Mouse (Mus musculus): ENCODE measurements at regions not wholly inside any gene's neighbourhood (a gene's known extent, or its start where the extent isn't known, plus 50 kb on each side); places are given as distances from the start of the nearest gene placed in this dataset.

DNA sequence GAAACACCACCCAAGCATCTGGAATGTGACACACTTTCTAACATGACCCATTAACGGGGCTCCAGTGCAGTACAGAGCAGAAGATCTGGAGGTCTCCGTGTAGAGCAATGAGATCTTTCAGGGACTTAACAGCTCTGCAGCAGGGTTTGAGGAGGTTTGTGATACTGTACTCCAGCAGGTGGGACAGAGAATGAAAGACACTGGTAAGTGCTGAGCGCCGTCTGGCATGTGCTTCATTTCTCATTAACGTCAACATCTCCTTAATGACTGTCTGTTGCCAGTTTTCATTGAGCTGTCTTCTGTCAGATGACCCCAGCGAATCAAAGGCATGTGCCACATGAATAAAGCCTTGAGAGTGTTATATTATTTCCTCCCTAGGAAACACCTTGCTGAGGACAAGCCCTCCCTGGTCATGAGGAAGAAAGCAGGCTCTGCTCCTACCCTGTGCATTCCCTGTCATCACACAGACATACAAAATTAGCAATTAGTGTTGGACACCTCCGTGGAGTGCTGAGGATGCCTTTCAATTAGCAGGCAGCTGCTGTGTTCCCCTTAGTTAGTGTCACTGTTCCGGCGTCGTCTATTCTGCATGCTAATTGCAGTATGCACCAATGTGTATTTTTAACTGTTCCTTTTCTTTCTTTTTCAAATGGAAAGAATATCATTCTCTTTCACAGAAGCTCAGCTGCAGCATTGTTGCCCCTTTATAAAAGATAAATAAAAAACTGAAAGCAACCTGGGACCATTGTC is 744.4 kb upstream of the Lrrc6 start:
- TF ChIP-seq POLR2A (IDR thresholded peaks at IDR 0.05; ENCODE audit: borderline replicate concordance, extremely low read depth, low read depth, low read length), result no peak
- no peak for TF ChIP-seq CTCF (IDR thresholded peaks at IDR 0.05; ENCODE audit: insufficient read depth, low read length)

All from lung, adult 2 months (tissue).